Mouse (Mus musculus): ENCODE measurements around the gene Tnrc6b. TPM values are rescaled to one million over a fixed set of nuclear protein-coding genes. Genes with fewer than 3 reads are reported as not detected.

The Tnrc6b gene
- polyA plus RNA-seq, 1 experiment from 2014 or later: 17.9 TPM

- no peak overlapping the region for H3K4me2 ChIP-seq
- H3K27me3 ChIP-seq (ENCODE audit: control insufficient read depth, insufficient read depth, low read length): no peaks in the 10 kb centered on the region
- no peaks in the 10 kb centered on the region for H3K9me3 ChIP-seq (replicated peaks; ENCODE audit: control insufficient read depth, low read length)
- 66% methylated on average over 3 of the region's 3 CpGs for WGBS (ENCODE audit: insufficient replicate concordance)
- no peak overlapping the region for H3K27ac ChIP-seq (ENCODE audit: low read depth, low read length)
- H3K9ac ChIP-seq (ENCODE audit: low read depth, low read length): no peak overlapping the region
- H3K4me3 ChIP-seq (ENCODE audit: low read depth, low read length): no peak overlapping the region
- peaks cover 15% of the 10 kb centered on the region; the same call in 1 of the 2 replicates for H3K4me1 ChIP-seq (ENCODE audit: control insufficient read depth, insufficient read depth, low read length)
- no peak for ATAC-seq (replicated peaks; ENCODE audit: insufficient number of reproducible peaks, low FRiP score, low TSS enrichment)
- peaks cover 18% of the 10 kb centered on the region for H3K36me3 ChIP-seq (ENCODE audit: control insufficient read depth, insufficient read depth, low read length)
Measured at GRCm38 (mm10) chr15:80874726-80875125, 163.6 kb downstream of the Tnrc6b start.

- Histone ChIP-seq H3K4me2 (no peak overlapping the region), H3K4me3 (ENCODE audit: low read depth, low read length) (no peak overlapping the region), H3K9me3 (replicated peaks; ENCODE audit: control insufficient read depth, low read length) (no peaks in the 10 kb centered on the region), H3K27me3 (ENCODE audit: control insufficient read depth, insufficient read depth, low read length) (no peaks in the 10 kb centered on the region), H3K27ac (ENCODE audit: low read depth, low read length) (no peak overlapping the region), H3K9ac (ENCODE audit: low read depth, low read length) (no peak overlapping the region), H3K36me3 (ENCODE audit: control insufficient read depth, insufficient read depth, low read length) (peaks cover 27% of the 10 kb centered on the region), H3K4me1 (ENCODE audit: control insufficient read depth, insufficient read depth, low read length) (peaks cover 15% of the 10 kb centered on the region; the same call in 1 of the 2 replicates)
- WGBS (ENCODE audit: insufficient replicate concordance): 85% methylated on average over 21 of the region's 21 CpGs
- no peak for ATAC-seq (replicated peaks; ENCODE audit: insufficient number of reproducible peaks, low FRiP score, low TSS enrichment)
Measured at GRCm38 (mm10) chr15:80876231-80876630, 165.1 kb downstream of the Tnrc6b start.

GRCm38 (mm10) chr15:80884095-80884494, 173.0 kb downstream of the Tnrc6b start:
- WGBS (ENCODE audit: insufficient replicate concordance): 87% methylated on average over 8 of the region's 8 CpGs
- ATAC-seq (replicated peaks; ENCODE audit: insufficient number of reproducible peaks, low FRiP score, low TSS enrichment): no peak
- Histone ChIP-seq H3K27me3 (ENCODE audit: control insufficient read depth, insufficient read depth, low read length) (no peaks in the 10 kb centered on the region), H3K9me3 (replicated peaks; ENCODE audit: control insufficient read depth, low read length) (no peaks in the 10 kb centered on the region), H3K36me3 (ENCODE audit: control insufficient read depth, insufficient read depth, low read length) (peaks cover 37% of the 10 kb centered on the region), H3K27ac (ENCODE audit: low read depth, low read length) (no peak overlapping the region), H3K4me1 (ENCODE audit: control insufficient read depth, insufficient read depth, low read length) (no peaks in the 10 kb centered on the region), H3K4me2 (no peak overlapping the region), H3K9ac (ENCODE audit: low read depth, low read length) (no peak overlapping the region), H3K4me3 (ENCODE audit: low read depth, low read length) (no peak overlapping the region)

- Histone ChIP-seq H3K27me3 (ENCODE audit: control insufficient read depth, insufficient read depth, low read length) (no peaks in the 10 kb centered on the region), H3K4me3 (ENCODE audit: low read depth, low read length) (no peak overlapping the region), H3K36me3 (ENCODE audit: control insufficient read depth, insufficient read depth, low read length) (peaks cover 29% of the 10 kb centered on the region), H3K27ac (ENCODE audit: low read depth, low read length) (no peak overlapping the region), H3K9ac (ENCODE audit: low read depth, low read length) (no peak overlapping the region), H3K4me1 (ENCODE audit: control insufficient read depth, insufficient read depth, low read length) (no peaks in the 10 kb centered on the region), H3K9me3 (replicated peaks; ENCODE audit: control insufficient read depth, low read length) (no peaks in the 10 kb centered on the region), H3K4me2 (no peak overlapping the region)
- ATAC-seq (replicated peaks; ENCODE audit: insufficient number of reproducible peaks, low FRiP score, low TSS enrichment): no peak
- 78% methylated on average over 1 of the region's 1 CpGs for WGBS (ENCODE audit: insufficient replicate concordance)
Measured at GRCm38 (mm10) chr15:80886361-80887156, 175.4 kb downstream of the Tnrc6b start.

- H3K4me3 ChIP-seq (ENCODE audit: low read depth, low read length): no peak overlapping the region
- no peak for ATAC-seq (replicated peaks; ENCODE audit: insufficient number of reproducible peaks, low FRiP score, low TSS enrichment)
- H3K9me3 ChIP-seq (replicated peaks; ENCODE audit: control insufficient read depth, low read length): no peaks in the 10 kb centered on the region
- H3K27me3 ChIP-seq (ENCODE audit: control insufficient read depth, insufficient read depth, low read length): no peaks in the 10 kb centered on the region
- no peak overlapping the region for H3K4me2 ChIP-seq
- peaks cover 35% of the 10 kb centered on the region for H3K36me3 ChIP-seq (ENCODE audit: control insufficient read depth, insufficient read depth, low read length)
- H3K27ac ChIP-seq (ENCODE audit: low read depth, low read length): no peak overlapping the region
- H3K9ac ChIP-seq (ENCODE audit: low read depth, low read length): no peak overlapping the region
- no peaks in the 10 kb centered on the region for H3K4me1 ChIP-seq (ENCODE audit: control insufficient read depth, insufficient read depth, low read length)
- WGBS (ENCODE audit: insufficient replicate concordance): 93% methylated on average over 3 of the region's 3 CpGs
Measured at GRCm38 (mm10) chr15:80892341-80892740, 181.2 kb downstream of the Tnrc6b start.

- WGBS (ENCODE audit: insufficient replicate concordance): 92% methylated on average over 10 of the region's 10 CpGs
- no peaks in the 10 kb centered on the region for H3K27me3 ChIP-seq (ENCODE audit: control insufficient read depth, insufficient read depth, low read length)
- H3K9ac ChIP-seq (ENCODE audit: low read depth, low read length): no peak overlapping the region
- no peak overlapping the region for H3K4me3 ChIP-seq (ENCODE audit: low read depth, low read length)
- H3K27ac ChIP-seq (ENCODE audit: low read depth, low read length): no peak overlapping the region
- peaks cover 26% of the 10 kb centered on the region for H3K36me3 ChIP-seq (ENCODE audit: control insufficient read depth, insufficient read depth, low read length)
- ATAC-seq (replicated peaks; ENCODE audit: insufficient number of reproducible peaks, low FRiP score, low TSS enrichment): no peak
- H3K4me2 ChIP-seq: no peak overlapping the region
- H3K4me1 ChIP-seq (ENCODE audit: control insufficient read depth, insufficient read depth, low read length): no peaks in the 10 kb centered on the region
- no peaks in the 10 kb centered on the region for H3K9me3 ChIP-seq (replicated peaks; ENCODE audit: control insufficient read depth, low read length)
Measured at GRCm38 (mm10) chr15:80896741-80897140, 185.6 kb downstream of the Tnrc6b start.

GRCm38 (mm10) chr15:80897911-80898310, 186.8 kb downstream of the Tnrc6b start:
- Histone ChIP-seq H3K9me3 (replicated peaks; ENCODE audit: control insufficient read depth, low read length) (no peaks in the 10 kb centered on the region), H3K4me2 (no peak overlapping the region), H3K27me3 (ENCODE audit: control insufficient read depth, insufficient read depth, low read length) (no peaks in the 10 kb centered on the region), H3K4me3 (ENCODE audit: low read depth, low read length) (no peak overlapping the region), H3K4me1 (ENCODE audit: control insufficient read depth, insufficient read depth, low read length) (no peaks in the 10 kb centered on the region), H3K36me3 (ENCODE audit: control insufficient read depth, insufficient read depth, low read length) (peaks cover 33% of the 10 kb centered on the region), H3K27ac (ENCODE audit: low read depth, low read length) (no peak overlapping the region), H3K9ac (ENCODE audit: low read depth, low read length) (no peak overlapping the region)
- ATAC-seq (replicated peaks; ENCODE audit: insufficient number of reproducible peaks, low FRiP score, low TSS enrichment): no peak
- WGBS (ENCODE audit: insufficient replicate concordance): 92% methylated on average over 5 of the region's 5 CpGs

- no peak for ATAC-seq (replicated peaks; ENCODE audit: insufficient number of reproducible peaks, low FRiP score, low TSS enrichment)
- WGBS (ENCODE audit: insufficient replicate concordance): 81% methylated on average over 2 of the region's 2 CpGs
- Histone ChIP-seq H3K4me1 (ENCODE audit: control insufficient read depth, insufficient read depth, low read length) (no peaks in the 10 kb centered on the region), H3K4me3 (ENCODE audit: low read depth, low read length) (no peak overlapping the region), H3K27ac (ENCODE audit: low read depth, low read length) (no peak overlapping the region), H3K36me3 (ENCODE audit: control insufficient read depth, insufficient read depth, low read length) (peaks cover 42% of the 10 kb centered on the region), H3K27me3 (ENCODE audit: control insufficient read depth, insufficient read depth, low read length) (no peaks in the 10 kb centered on the region), H3K9ac (ENCODE audit: low read depth, low read length) (no peak overlapping the region), H3K4me2 (no peak overlapping the region), H3K9me3 (replicated peaks; ENCODE audit: control insufficient read depth, low read length) (no peaks in the 10 kb centered on the region)
Measured at GRCm38 (mm10) chr15:80899806-80900205, 188.7 kb downstream of the Tnrc6b start.

Measured in heart, embryonic 11.5 days (tissue).